Mouse (Mus musculus) adrenal gland (tissue): Measurements from ENCODE around the gene Adra2c.

Experiments used
- intact Hi-C: fragments of 180-260 bp; cut with DNase I; formaldehyde crosslinking; loops from one replicate; pipeline ENCODE4 v1.15.1; 2025

The Adra2c gene

DNA sequence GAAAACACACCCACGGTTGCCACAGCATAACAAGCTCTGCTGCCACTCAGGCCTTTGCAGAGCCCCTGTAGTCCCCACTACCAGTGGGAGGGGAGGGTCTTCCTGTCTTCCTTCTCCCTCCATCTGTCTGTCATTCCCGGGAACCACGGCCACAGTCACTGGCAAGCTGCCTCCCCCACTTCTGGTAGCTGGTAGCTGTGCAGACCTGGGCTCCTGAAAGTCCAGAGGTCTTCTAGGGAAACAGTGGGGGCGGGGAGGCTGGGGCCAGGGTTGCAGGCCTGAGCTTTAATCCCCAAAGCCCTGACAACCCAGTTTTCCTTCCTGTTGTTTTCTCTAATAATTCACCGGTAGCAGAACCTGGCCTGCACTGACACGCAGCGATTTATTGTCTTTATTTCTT, 31.7 kb downstream of the Adra2c start:
- intact Hi-C loops = no loop called here

DNA sequence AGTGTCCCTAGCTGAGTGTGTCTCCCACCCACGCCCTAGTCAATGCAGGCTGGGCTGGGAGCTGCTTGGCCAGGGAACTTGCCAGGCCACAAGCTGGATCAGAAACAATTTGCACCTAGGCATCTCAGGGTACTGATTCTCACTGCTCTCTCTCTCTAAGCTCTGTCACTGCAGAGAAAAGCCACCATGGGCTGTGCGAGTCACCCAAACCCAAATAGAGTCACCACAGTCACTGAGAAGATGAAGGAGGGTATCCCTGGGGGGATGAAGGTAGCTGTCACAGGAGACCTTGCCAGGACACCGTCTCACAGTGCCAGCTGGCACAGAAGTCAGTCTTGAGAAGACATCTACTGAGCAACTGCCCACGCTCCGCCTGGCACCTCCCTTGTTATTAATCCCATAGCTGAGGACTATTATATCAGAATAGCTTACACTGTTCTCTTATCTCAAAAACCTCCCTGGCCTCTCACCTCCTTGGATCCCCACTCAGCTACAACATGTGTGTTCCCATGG, 33.7 kb downstream of the Adra2c start:
- intact Hi-C loops = no loop called here

GRCm38 (mm10) chr5:35313231-35313821, 35.2 kb downstream of the Adra2c start:
- intact Hi-C loops = no loop called here

DNA sequence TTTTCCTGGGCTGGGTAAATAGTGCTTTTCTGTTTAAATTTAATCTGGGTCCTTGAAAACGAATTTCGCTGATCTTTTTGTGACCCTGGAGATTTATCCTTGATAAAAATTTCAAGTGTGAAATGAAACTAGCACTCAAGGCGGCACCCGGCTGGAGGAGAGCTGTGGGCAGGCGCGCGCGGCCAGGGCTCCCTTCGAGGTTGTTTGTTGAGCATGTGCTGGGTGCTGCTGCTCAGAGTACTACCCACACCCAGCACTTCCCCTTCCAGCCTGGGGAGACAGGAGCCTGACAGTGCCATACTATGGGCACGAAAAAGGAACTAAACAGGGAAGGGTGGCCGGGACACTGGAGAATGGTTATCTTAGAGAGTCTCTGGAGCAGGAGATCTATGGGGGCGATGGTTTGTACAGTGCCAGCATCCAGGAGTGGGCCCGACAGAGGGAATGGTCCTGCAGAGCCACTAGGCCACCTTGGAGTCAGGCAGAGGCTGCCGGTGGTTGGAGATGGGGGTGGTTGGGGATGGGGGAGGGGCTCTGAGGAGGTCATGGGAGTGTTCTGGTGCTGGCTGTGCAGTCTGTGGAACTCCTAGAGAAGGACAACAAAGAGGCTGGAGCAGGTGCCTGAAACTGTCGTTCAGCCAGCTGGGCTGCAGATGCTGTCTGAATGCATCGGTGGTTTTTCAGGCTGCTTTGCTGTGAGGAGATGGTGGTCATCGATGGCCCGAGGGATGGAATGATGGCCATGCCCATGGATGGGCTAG, 35.9 kb downstream of the Adra2c start:
- intact Hi-C loops = no loop called here

DNA sequence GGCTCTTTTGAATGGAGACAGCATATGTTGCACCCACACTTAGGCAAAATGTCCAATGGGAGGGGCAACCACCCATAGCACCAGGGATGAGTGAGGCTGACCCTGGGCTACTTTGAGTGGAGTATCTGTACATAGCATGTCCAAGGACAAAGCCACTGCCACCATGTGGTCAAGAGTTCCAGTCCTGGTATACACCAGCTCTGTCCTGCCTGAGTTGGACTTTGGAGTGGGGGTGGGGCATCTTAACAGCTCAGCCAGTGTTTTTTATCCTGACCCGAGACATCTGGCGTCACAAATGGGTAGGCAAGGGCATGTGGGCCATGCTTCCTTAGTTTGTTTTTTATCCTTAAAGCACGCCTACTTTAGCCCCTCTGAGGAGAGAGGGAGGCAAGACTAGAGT, 36.5 kb downstream of the Adra2c start:
- intact Hi-C loops = no loop called here

DNA sequence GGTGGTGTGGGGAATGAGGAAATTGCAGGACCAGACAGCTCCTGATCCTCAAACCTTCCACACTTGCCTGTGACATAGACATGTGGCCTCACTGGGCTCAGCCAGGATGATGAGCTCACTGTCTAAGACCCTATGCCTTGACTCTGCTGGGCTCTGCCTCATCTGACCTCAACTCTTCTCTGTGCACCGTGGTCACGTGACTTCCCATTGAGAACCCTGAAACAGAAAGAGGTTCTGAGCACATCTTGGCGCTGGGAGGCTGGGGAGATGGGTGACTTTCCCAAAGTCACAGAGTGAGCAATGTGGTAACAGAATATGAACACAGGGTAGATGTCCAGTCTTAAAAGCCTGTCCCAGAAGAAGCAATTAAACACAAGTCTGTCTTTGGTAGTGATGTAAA, 37.1 kb downstream of the Adra2c start:
- intact Hi-C loops = no loop called here

DNA sequence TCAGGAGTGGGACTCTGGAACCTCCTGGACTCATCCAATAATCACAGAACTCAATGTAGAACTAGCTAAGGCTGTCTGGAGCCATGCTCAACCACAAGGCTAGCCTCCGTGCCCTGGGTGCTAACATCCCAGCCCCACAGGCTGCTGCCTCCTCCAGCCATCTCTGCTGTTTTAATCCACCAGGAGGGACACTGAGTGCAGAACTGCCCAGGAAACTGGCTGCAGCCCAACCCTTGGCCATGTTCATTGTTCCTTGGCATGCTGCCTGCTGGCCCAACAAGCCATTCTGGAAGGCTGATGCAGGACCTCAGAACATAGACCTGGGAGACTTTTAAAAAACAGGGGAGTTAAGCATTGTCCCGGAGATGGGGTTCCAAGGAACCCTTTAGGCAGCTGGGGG, 42.5 kb downstream of the Adra2c start:
- intact Hi-C loops = no loop called here

GRCm38 (mm10) chr5:35330822-35331221, 52.7 kb downstream of the Adra2c start:
- intact Hi-C loops = no loop called here
